Mouse (Mus musculus): ENCODE data around the gene Ip6k3.

- TF ChIP-seq POLR2A (IDR thresholded peaks at IDR 0.05; ENCODE audit: insufficient read depth, low read length) (no peak), EP300 (IDR thresholded peaks at IDR 0.05; ENCODE audit: insufficient read depth, low read depth, low read length) (0 out of 2 replicates have a peak, but pooled peaks have one; percentile 8), CTCF (IDR thresholded peaks at IDR 0.05; ENCODE audit: low read depth, low read length) (no peak)
Measured at GRCm38 (mm10) chr17:27141971-27142450, 25.6 kb downstream of the Ip6k3 start.
